Mouse (Mus musculus) cerebellum, adult 11-12 months (tissue): ENCODE measurements around the gene Grk6.
A peak's percentile ranks its signal among the peaks of the same experiment; 100 is the strongest.
"Not testable (repeated sequence)": the region's sequence is repeated elsewhere in the genome, so short reads cannot be mapped to it uniquely, and the experiment has no call there.

Experiments used
- DNase-seq: peaks from one replicate; pipeline ENCODE4 v3.0.0; 2022

The Grk6 gene

GRCm38 (mm10) chr13:55429226-55429888, 15.5 kb upstream of the Grk6 start:
- DNase-seq: no peak

GRCm38 (mm10) chr13:55430566-55430965, 14.3 kb upstream of the Grk6 start:
- DNase-seq: no peak

GRCm38 (mm10) chr13:55431889-55432685, 12.8 kb upstream of the Grk6 start:
- DNase-seq: no peak

DNA sequence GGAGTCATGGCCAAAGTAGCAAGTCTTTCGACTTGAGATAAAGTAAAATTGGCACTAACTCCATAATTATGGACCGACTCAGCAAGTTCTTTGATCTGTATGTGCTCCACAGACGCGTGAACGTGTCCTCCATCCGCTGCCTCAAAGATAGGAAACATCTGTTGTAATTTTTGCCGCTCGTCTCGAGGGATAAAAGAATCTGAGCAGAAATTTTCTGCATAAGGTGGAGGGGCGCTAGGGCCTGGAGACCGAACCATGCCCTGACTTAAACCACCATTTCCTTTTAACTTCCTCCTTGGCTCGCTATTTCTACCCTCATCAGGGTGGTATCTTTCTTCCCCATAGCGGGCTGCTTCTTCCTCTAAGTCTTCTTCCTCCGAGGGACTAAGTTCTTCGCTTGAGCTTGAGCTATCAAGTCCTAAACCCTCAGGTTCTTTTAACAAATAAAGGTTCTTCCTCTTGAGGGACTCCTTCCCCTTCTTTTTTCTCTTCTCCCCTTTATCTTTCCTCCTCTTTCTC, 7.7 kb upstream of the Grk6 start:
- not testable (repeated sequence) for DNase-seq

DNA sequence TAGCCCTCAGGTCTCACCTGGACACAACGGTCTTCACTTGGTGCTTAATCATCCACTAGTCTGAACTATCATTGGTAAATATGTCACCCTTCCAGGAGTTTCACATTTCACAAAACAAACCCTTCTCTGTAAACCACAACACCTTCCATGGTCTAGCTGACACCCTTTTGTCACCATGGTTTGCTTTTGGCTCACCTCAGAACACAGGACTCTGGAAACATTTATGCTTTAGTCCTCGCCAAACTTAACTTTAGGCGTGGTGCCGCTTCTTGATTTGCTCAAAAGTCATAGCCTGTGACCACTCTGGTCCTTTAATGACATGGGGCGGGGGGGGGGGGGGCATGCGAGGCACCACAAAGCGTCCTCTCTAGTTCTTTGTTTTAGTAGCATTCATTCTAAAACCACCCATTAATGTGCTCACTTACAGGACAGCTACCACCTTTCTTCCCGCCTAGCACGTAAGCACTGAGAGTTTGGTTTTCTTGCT, 1.0 kb upstream of the Grk6 start:
- DNase-seq: peak; percentile 41

GRCm38 (mm10) chr13:55444286-55444936, 461 bp upstream of the Grk6 start:
- DNase-seq: no peak

GRCm38 (mm10) chr13:55445361-55446091, 654 bp downstream of the Grk6 start:
- DNase-seq: no peak

DNA sequence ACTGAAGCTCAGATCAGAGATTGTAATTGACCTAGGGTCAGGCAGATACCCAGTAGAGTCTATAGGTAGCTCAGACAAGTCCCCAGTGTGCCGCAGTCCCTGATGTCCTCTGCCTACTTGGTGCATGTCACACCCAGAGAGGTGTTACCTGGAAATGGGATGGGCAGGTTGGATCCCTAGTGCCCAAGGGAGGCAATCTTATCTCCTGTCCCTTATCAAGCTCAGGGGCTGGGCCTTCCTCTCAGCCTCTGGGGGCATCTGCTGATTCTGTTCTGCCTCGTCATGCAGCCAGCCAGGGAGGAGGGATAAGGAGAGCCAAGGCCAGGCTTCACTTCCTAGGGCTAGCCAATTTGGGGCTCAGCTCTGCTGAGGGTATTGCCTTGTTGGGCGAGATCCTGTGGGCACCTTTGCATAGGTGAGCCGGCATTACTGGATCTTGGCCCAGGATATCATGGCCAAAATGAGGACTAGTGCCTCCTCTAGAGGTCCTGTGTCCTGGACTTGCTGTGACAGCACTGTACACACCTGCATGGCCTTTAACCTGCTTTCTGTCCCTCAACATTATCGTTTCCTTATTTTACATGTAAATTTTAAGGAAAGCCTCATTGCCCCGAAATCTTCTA, 1.7 kb downstream of the Grk6 start:
- no peak for DNase-seq

DNA sequence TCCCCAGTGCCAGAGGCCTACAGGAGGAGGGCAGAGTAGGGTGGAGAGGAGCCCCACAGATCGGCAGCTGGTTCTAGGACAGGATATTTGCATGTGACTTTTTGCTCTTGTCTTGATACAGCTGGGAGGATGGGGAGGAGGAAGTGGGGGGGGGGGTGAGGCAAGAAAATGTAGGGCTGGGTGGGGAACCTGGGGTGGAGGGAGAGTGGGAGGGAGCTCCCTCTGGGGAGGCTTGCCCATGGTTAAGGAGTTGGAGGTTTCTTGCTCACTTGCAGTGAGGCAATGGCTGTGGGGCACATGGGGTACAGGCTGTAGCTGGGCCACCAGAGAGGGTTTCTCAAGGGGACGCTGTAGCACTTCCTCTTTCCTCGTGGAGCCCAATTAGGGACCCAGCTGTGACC, 2.7 kb downstream of the Grk6 start:
- DNase-seq: no peak

- no peak for DNase-seq
Observed at GRCm38 (mm10) chr13:55448131-55448530, 3.3 kb downstream of the Grk6 start.

DNA sequence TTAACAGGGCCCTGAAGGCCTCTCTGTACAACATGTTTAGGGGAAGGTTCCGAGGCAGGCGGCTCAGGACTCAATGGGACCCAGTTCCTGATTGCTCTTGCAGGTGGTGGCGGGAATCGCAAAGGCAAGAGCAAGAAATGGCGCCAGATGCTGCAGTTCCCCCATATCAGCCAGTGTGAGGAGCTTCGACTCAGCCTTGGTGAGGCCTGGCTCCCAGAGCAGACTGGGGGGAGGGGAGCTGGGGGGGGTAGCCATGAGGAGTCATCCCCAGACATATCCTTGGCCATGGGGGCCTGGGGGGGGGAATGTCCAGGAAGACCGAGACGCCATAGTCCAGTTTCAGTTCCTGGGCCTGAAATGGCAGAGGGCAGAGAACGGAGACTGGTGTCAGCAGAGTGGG, 4.3 kb downstream of the Grk6 start:
- no peak for DNase-seq

DNA sequence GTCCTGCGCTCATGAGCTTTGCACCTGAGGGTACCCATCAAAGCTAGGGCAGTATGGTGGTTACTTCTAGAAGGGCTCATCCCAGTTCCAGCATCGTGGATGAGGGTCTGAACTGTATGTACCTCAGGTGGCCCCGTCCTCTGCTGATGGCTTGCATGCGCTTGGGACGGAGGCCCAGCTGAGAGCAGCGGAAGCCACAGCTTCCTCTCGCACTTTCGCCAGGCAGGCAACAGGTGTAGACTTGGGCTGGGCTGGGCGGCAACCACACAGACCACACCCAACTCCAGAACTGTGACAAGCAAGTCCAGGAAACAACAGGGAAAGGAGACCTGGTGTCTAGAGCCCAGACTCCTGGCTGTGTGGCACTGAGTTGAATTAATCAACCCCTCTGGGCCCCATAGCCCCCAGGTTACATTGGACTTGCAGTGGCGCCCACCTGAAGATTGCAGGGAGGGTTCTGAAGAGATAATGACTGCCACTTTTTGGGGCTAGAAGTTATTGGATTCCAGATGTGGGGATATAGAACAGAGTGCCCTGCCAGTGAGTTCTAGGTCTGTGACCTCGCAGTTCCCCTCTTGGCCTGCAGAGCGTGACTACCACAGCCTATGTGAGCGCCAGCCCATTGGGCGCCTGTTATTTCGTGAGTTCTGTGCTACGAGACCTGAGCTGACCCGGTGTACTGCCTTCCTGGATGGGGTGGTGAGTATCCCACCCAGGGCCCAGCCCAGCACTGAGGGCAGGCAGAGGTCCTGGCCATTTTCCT, 5.0 kb downstream of the Grk6 start:
- no peak for DNase-seq

DNA sequence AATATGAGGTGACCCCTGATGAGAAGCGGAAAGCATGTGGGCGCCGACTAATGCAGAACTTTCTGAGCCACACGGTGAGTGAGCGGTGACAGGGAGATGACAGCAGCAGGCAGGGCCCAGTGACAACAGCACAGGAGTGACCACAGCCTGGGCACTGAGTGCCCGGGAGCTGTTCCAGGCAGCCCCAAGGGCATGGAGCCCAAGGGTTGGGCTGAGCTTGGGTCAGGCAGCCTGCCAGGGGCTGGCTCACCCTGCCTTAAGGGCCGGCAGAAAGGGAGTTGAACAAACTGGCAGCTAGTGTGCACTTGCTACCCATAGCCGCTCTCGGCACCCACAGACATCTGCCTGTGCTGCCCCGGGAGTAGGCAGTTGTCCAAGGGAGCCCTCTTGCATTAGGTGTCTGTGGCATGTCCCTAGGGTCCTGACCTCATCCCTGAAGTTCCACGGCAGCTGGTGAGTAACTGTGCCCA, 5.7 kb downstream of the Grk6 start:
- peak; percentile 58 for DNase-seq

DNA sequence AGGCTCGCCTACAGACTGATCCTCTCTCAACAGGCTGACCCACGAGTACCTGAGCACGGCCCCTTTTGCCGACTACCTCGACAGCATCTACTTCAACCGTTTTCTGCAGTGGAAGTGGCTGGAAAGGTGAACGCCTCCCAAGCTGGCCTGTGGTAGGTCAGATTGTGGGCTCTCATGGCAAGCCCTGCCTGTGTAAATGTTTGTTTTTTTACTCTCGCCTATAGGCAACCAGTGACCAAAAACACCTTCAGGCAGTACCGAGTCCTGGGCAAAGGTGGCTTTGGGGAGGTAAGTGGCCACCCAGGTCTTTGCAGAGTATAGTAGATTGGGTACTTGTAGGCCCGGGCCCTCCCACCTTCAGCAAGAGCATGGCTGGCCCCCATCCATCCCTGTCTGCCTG, 6.4 kb downstream of the Grk6 start:
- DNase-seq: no peak

GRCm38 (mm10) chr13:55451785-55452549, 7.1 kb downstream of the Grk6 start:
- no peak for DNase-seq

GRCm38 (mm10) chr13:55462965-55463364, 18.1 kb downstream of the Grk6 start:
- DNase-seq: no peak

- DNase-seq: no peak
Observed at GRCm38 (mm10) chr13:55463399-55464026, 18.6 kb downstream of the Grk6 start.

- peak; percentile 59 for DNase-seq
Observed at GRCm38 (mm10) chr13:55464027-55464884, 19.4 kb downstream of the Grk6 start, which contains the start of gene Prr7. Prr7 (plus strand) TSS chr13:55464267.

DNA sequence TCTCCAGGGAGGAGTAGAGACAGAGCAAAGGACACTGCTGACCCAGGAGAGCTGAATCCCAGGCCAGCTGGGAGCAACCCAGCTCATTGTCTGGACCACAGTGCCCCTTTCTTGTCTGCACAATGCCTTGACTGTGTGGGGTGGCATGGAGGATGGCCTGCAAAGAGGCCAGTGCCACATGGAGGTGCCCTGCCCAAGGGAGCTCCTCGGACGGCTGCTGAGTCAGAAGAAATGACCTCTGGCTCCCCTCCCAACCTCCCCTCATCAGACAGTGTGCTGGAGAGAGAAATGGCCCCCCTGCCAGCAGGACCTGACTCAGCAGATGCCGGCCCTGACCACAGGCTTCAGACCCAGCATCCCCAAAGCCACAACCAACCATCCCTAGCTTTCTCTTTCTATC, 20.3 kb downstream of the Grk6 start:
- DNase-seq: no peak
